Mouse (Mus musculus): ENCODE measurements at regions not wholly inside any gene's neighbourhood (a gene's known extent, or its start where the extent isn't known, plus 50 kb on each side); places are given as distances from the start of the nearest gene placed in this dataset.

DNA sequence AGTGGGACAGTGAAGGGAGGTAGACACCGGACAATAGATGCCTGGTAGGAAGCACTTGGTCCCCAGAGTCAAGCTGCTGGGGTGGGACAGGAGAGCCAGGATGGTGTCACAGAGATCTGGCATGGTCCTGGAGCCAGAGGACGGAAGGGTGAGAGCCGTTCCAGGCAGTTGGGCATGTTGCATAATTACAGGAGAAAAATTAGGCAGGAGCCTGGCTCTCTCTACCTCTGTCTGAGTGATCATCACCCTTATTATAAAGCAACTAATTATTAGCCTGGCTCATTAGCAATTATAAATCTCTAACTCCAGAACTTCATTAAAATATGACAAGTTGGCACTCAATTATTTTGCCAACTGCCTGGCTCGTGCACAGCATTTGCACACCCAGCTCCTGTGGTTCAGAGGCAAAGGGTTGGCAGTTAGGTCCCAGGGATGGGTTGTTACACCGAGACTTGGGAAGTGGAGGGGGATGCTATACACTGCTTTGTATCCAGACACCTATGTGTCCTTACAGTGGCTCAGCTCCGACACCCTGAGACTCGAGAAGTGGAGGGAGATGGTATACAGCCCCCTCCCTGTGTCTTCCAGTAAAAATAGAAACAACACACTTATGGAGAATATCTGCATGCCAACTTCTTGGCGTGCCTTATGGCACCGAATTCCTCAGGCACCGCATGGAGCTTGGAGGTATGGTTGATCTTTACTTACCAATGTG, 203.7 kb upstream of the Sdk2 start:
- TF ChIP-seq GATA1 (IDR thresholded peaks at IDR 0.05; ENCODE audit: low read length) (no peak), TAL1 (IDR thresholded peaks at IDR 0.05; ENCODE audit: low read length) (no peak)
